Mouse (Mus musculus): Measurements from ENCODE around the gene Rab3c. TPM values are rescaled to one million over a fixed set of nuclear protein-coding genes. Genes with fewer than 3 reads are reported as not detected.

The Rab3c gene
- polyA plus RNA-seq, 1 experiment from 2014 or later, result 165 TPM

GRCm38 (mm10) chr13:110006106-110006781 is 274.6 kb downstream of the Rab3c start:
- ATAC-seq, result no peak
- Histone ChIP-seq H3K9me3 (ENCODE audit: control insufficient read depth, low read length) (no peaks in the 10 kb centered on the region), H3K36me3 (ENCODE audit: control insufficient read depth, insufficient read depth) (no peaks in the 10 kb centered on the region), H3K4me2 (ENCODE audit: low read length) (no peak overlapping the region), H3K27ac (ENCODE audit: low read length) (no peak overlapping the region), H3K27me3 (replicated peaks; ENCODE audit: control insufficient read depth, insufficient read depth, low read length) (no peaks in the 10 kb centered on the region), H3K4me1 (replicated peaks; ENCODE audit: control insufficient read depth, insufficient read depth, low read length) (0 out of 2 replicates have a peak, but pooled peaks cover 3% of the 10 kb centered on the region), H3K9ac (replicated peaks; ENCODE audit: low read depth, low read length) (no peak overlapping the region), H3K4me3 (replicated peaks; ENCODE audit: low read length) (no peak overlapping the region)
- 56% methylated on average over 21 of the region's 21 CpGs for WGBS

Other genes starting within 250 kb of the Rab3c start
- gene Gapt, start 76.2 kb upstream of the Rab3c start, polyA plus RNA-seq (2015; fragmentation: Nextera tagmentation; extraction: Ambion mirVana), result not detected in 2 replicates
- 229 and 237 TPM in 2 replicates for gene Plk2, start 114.0 kb upstream of the Rab3c start, polyA plus RNA-seq (2015; fragmentation: Nextera tagmentation; extraction: Ambion mirVana)

All from forebrain, embryonic 16.5 days (tissue).